Mouse (Mus musculus) subcutaneous adipose tissue, adult 2 months (tissue): Measurements from ENCODE around the gene Lgals8. TPM values are rescaled to one million over a fixed set of nuclear protein-coding genes. Genes with fewer than 3 reads are reported as not detected.

Source experiments
- polyA plus RNA-seq: library from polyadenylated mRNA; depleted of rRNA; stranded (reverse); fragments of >200 nt; gene quantifications from 2 replicates; pipeline ENCODE4 v1.2.3, GENCODE M21; 2012; ENCODE audit warnings: low replicate concordance; rRNA removed

Lgals8 gene
- 45.4 and 47.7 TPM in 2 replicates for polyA plus RNA-seq

GRCm38 (mm10) chr13:12464844-12465243, at the start of gene Lgals8:
Gene Lgals8, minus strand, starts transcription at chr13:12464944.

GRCm38 (mm10) chr13:12394609-12395505, 69.9 kb downstream of the Lgals8 start, which contains the start of gene Heatr1:
Gene Heatr1, plus strand, starts transcription at chr13:12395027.

Other genes starting within 250 kb of the Lgals8 start
- gene Mtr, start 206.8 kb downstream of the Lgals8 start, polyA plus RNA-seq: 6.5 and 11.7 TPM in 2 replicates
- 1.8 TPM in 1 of 2 replicates, not detected in the other for gene Actn2, start 124.2 kb downstream of the Lgals8 start, polyA plus RNA-seq
- 13.8 and 67.4 TPM in 2 replicates for gene Heatr1, start 69.9 kb downstream of the Lgals8 start, polyA plus RNA-seq
- gene Edaradd, start 55.5 kb upstream of the Lgals8 start, polyA plus RNA-seq: 0.13 and 0.41 TPM in 2 replicates
- gene Ero1lb, start 100.9 kb upstream of the Lgals8 start, polyA plus RNA-seq: 1.9 and 2.1 TPM in 2 replicates